Mouse (Mus musculus): ENCODE data around the gene Tmem221.

GRCm38 (mm10) chr8:71504349-71504748, 54.3 kb downstream of the Tmem221 start:
- TF ChIP-seq CTCF (IDR thresholded peaks at IDR 0.05; ENCODE audit: insufficient read depth, low read depth, low read length) (no peak), POLR2A (IDR thresholded peaks at IDR 0.05; ENCODE audit: insufficient read depth, low read depth, low read length) (no peak)
